ENCODE assay signal across 16 mouse cellular contexts in genomic region chr14:26432320-26432719, GRCm38 (mm10).
"Had no signal": no experiment of that assay in that cellular context is flagged by ENCODE, and none has a peak within 500 bp of the region (broad histone marks: within the 10 kb centered on the region; RNA-seq: fewer than 3 reads in every experiment).

No protein-coding gene starts in this region.

- H3K9me3 ChIP-seq: limb, embryonic 13.5 days; liver, embryonic 13.5 days; midbrain, embryonic 10.5 days; midbrain, embryonic 15.5 days; neural tube, embryonic 13.5 days had no signal

- H3K27me3 ChIP-seq: limb, embryonic 13.5 days; liver, embryonic 13.5 days; midbrain, embryonic 15.5 days; neural tube, embryonic 13.5 days had no signal

- H3K4me2 ChIP-seq: limb, embryonic 13.5 days; liver, embryonic 13.5 days; midbrain, embryonic 15.5 days; neural tube, embryonic 13.5 days had no signal

- ATAC-seq: midbrain, embryonic 15.5 days had no signal

- H3K4me3 ChIP-seq: limb, embryonic 13.5 days; liver, embryonic 13.5 days; midbrain, embryonic 10.5 days; midbrain, embryonic 15.5 days; neural tube, embryonic 13.5 days had no signal

- H3K27ac ChIP-seq: kidney, postnatal 0 days; limb, embryonic 13.5 days; liver, embryonic 13.5 days; midbrain, embryonic 10.5 days; midbrain, embryonic 15.5 days; neural tube, embryonic 13.5 days had no signal

- H3K9ac ChIP-seq: limb, embryonic 13.5 days; liver, embryonic 13.5 days; midbrain, embryonic 15.5 days; neural tube, embryonic 13.5 days had no signal

- H3K4me1 ChIP-seq: limb, embryonic 13.5 days; liver, embryonic 13.5 days; midbrain, embryonic 10.5 days; midbrain, embryonic 15.5 days; neural tube, embryonic 13.5 days had no signal

- DNase-seq: kidney, adult 11 months; kidney, adult 9 months; kidney, postnatal 36 days; left cerebral cortex, postnatal 4 days; liver, embryonic 13.5 days; lung, adult 18-20 months; lung, postnatal 4 days; right cerebral cortex, postnatal 4 days; spleen, adult 18-20 months; thymus, adult 18-20 months; thymus, postnatal 25 days had no signal
